Mouse (Mus musculus) kidney, postnatal 0 days (tissue): ENCODE measurements at regions not wholly inside any gene's neighbourhood (a gene's known extent, or its start where the extent isn't known, plus 50 kb on each side); places are given as distances from the start of the nearest gene placed in this dataset.

Experiments
- ATAC-seq: fragments of 200-750 bp; cut with Nextera tagmentation; replicated peaks from 2 replicates; pipeline ENCODE4 v1.8.0; 2017; ENCODE audit warnings: low read depth, moderate number of reproducible peaks, moderate TSS enrichment, moderate library complexity; ENCODE audit not compliant: low FRiP score
- DNase-seq: peaks from one replicate; pipeline ENCODE4 v3.0.0-alpha.2; 2016; ENCODE audit warnings: low spot score
- H3K27ac ChIP-seq: fragments of 300-500 bp; sonication (generic); 2 replicates; pipeline ENCODE4 v1.5.1; 2014; ENCODE audit warnings: mild to moderate bottlenecking
- H3K27me3 ChIP-seq: fragments of 300-500 bp; sonication (generic); 2 replicates; pipeline ENCODE4 v1.6.1; 2014; ENCODE audit warnings: low read length, mixed read lengths; ENCODE audit not compliant: insufficient read depth
- H3K36me3 ChIP-seq: fragments of 300-500 bp; sonication (generic); 2 replicates; pipeline ENCODE4 v1.6.1; 2014; ENCODE audit warnings: low read length, mixed read lengths; ENCODE audit not compliant: insufficient read depth
- H3K4me1 ChIP-seq: fragments of 300-500 bp; sonication (generic); replicated peaks from 2 replicates; pipeline ENCODE4 v1.6.1; 2014; ENCODE audit warnings: antibody characterized with exemption, low read length, mixed read lengths; ENCODE audit not compliant: insufficient read depth
- H3K4me2 ChIP-seq: fragments of 300-500 bp; sonication (generic); 2 replicates; pipeline ENCODE4 v1.6.1; 2014; ENCODE audit warnings: mild to moderate bottlenecking, low read length, moderate library complexity, mixed read lengths
- H3K4me3 ChIP-seq: fragments of 300-500 bp; sonication (generic); replicated peaks from 2 replicates; pipeline ENCODE4 v1.5.1; 2014; ENCODE audit warnings: low read depth, low read length
- H3K9ac ChIP-seq: fragments of 300-500 bp; sonication (generic); 2 replicates; pipeline ENCODE4 v1.6.1; 2014; ENCODE audit warnings: low read depth, low read length
- H3K9me3 ChIP-seq: fragments of 300-500 bp; sonication (generic); replicated peaks from 2 replicates; pipeline ENCODE4 v1.6.1; 2016; ENCODE audit warnings: low read length, inconsistent platforms, mixed read lengths
- CTCF ChIP-seq: IDR thresholded peaks from 2 replicates; pipeline ENCODE4 v1.5.1; 2016; ENCODE audit warnings: antibody characterized with exemption, low read depth, mild to moderate bottlenecking, moderate library complexity
- WGBS: fragments of 180-500 bp; shearing (Covaris S2); extraction: QIAGEN DNeasy Blood & Tissue Kit; methylation state at CpG from one replicate; pipeline ENCODE4 v1.1.7; 2014; 5-methylcytosine and 5-hydroxymethylcytosine counted together

- H3K4me1 ChIP-seq: no peaks in the 10 kb centered on the region
- no peaks in the 10 kb centered on the region for H3K9me3 ChIP-seq
- no peak overlapping the region for H3K4me2 ChIP-seq
- H3K27me3 ChIP-seq: no peaks in the 10 kb centered on the region
- no peak for TF ChIP-seq CTCF
- H3K27ac ChIP-seq: no peak overlapping the region
- H3K9ac ChIP-seq: no peak overlapping the region
- no peaks in the 10 kb centered on the region for H3K36me3 ChIP-seq
- DNase-seq: no peak
- no peak for ATAC-seq
- no peak overlapping the region for H3K4me3 ChIP-seq
- WGBS: 85% methylated on average over 3 of the region's 3 CpGs
Measured at GRCm38 (mm10) chr3:38187406-38187896, 297.2 kb downstream of the Ankrd50 start.

GRCm38 (mm10) chr3:38186503-38186902, 298.1 kb downstream of the Ankrd50 start:
- Histone ChIP-seq H3K9me3 (no peaks in the 10 kb centered on the region), H3K4me3 (no peak overlapping the region), H3K4me1 (no peaks in the 10 kb centered on the region), H3K36me3 (no peaks in the 10 kb centered on the region), H3K4me2 (no peak overlapping the region), H3K27ac (no peak overlapping the region), H3K9ac (no peak overlapping the region), H3K27me3 (no peaks in the 10 kb centered on the region)
- ATAC-seq: no peak
- no peak for DNase-seq
- WGBS: 100% methylated on average over 1 of the region's 1 CpGs
- no peak for TF ChIP-seq CTCF

GRCm38 (mm10) chr3:38178295-38178694, 306.3 kb downstream of the Ankrd50 start:
- DNase-seq (no peak), ATAC-seq (no peak)
- Histone ChIP-seq H3K4me1 (peaks cover 5% of the 10 kb centered on the region; the same call in 1 of the 2 replicates), H3K9ac (no peak overlapping the region), H3K4me2 (no peak overlapping the region), H3K27ac (no peak overlapping the region), H3K9me3 (no peaks in the 10 kb centered on the region), H3K36me3 (no peaks in the 10 kb centered on the region), H3K27me3 (no peaks in the 10 kb centered on the region), H3K4me3 (no peak overlapping the region)
- TF ChIP-seq CTCF: 0 out of 2 replicates have a peak, but pooled peaks have one; percentile 20

GRCm38 (mm10) chr3:38175946-38176345, 308.7 kb downstream of the Ankrd50 start:
- Histone ChIP-seq H3K36me3 (no peaks in the 10 kb centered on the region), H3K27me3 (no peaks in the 10 kb centered on the region), H3K9me3 (no peaks in the 10 kb centered on the region), H3K4me1 (peaks cover 5% of the 10 kb centered on the region; the same call in 1 of the 2 replicates), H3K4me2 (no peak overlapping the region), H3K9ac (no peak overlapping the region), H3K27ac (no peak overlapping the region), H3K4me3 (no peak overlapping the region)
- no peak for DNase-seq
- ATAC-seq: no peak
- TF ChIP-seq CTCF: no peak
- 85% methylated on average over 12 of the region's 12 CpGs for WGBS

GRCm38 (mm10) chr3:38174735-38175280, 309.8 kb downstream of the Ankrd50 start:
- no peaks in the 10 kb centered on the region for H3K27me3 ChIP-seq
- H3K9me3 ChIP-seq: no peaks in the 10 kb centered on the region
- ATAC-seq (no peak), DNase-seq (peak; percentile 40)
- no peaks in the 10 kb centered on the region for H3K36me3 ChIP-seq
- H3K4me1 ChIP-seq: peaks cover 5% of the 10 kb centered on the region; the same call in 1 of the 2 replicates
- TF ChIP-seq CTCF: no peak
- no peak overlapping the region for H3K4me3 ChIP-seq
- no peak overlapping the region for H3K9ac ChIP-seq
- WGBS: 59% methylated on average over 8 of the region's 8 CpGs
- no peak overlapping the region for H3K4me2 ChIP-seq
- no peak overlapping the region for H3K27ac ChIP-seq

- Histone ChIP-seq H3K27me3 (no peaks in the 10 kb centered on the region), H3K36me3 (no peaks in the 10 kb centered on the region), H3K4me2 (no peak overlapping the region), H3K4me1 (peaks cover 5% of the 10 kb centered on the region; the same call in 1 of the 2 replicates), H3K9me3 (no peaks in the 10 kb centered on the region), H3K9ac (no peak overlapping the region), H3K27ac (no peak overlapping the region), H3K4me3 (no peak overlapping the region)
- DNase-seq: peak; percentile 66
- no peak for TF ChIP-seq CTCF
- ATAC-seq: no peak
- 63% methylated on average over 1 of the region's 1 CpGs for WGBS
Measured at GRCm38 (mm10) chr3:38152408-38152807, 332.2 kb downstream of the Ankrd50 start.

GRCm38 (mm10) chr3:38151821-38152220, 332.8 kb downstream of the Ankrd50 start:
- Histone ChIP-seq H3K4me1 (peaks cover 5% of the 10 kb centered on the region; the same call in 1 of the 2 replicates), H3K36me3 (no peaks in the 10 kb centered on the region), H3K9me3 (no peaks in the 10 kb centered on the region), H3K27me3 (no peaks in the 10 kb centered on the region), H3K4me2 (no peak overlapping the region), H3K27ac (no peak overlapping the region), H3K9ac (no peak overlapping the region), H3K4me3 (no peak overlapping the region)
- ATAC-seq (no peak), DNase-seq (no peak)
- no peak for TF ChIP-seq CTCF
- 70% methylated on average over 6 of the region's 6 CpGs for WGBS
